Mouse (Mus musculus): Measurements from ENCODE around the gene Btbd3. TPM values are rescaled to one million over a fixed set of nuclear protein-coding genes. Genes with fewer than 3 reads are reported as not detected.

The Btbd3 gene
- polyA plus RNA-seq, 1 experiment from 2014 or later: 1.9 TPM

DNA sequence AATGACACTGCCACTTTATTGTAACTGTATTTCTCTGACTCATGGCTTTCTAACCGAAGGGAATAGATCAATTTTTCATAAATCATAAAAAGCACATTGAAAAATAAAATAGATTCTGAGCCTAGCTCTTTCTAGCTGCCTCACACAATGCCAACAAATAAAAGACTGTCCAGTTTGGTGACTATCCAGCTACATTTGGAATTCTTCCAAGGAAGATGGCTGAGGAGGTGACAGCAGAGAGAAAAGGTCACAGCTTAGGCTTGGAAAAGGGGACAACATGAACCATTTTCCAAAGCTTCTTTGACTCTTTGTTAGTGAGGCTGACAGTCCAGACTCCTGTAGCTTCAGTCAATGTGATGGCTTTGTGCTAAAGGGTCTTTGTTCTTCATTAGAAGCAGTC, 132.2 kb downstream of the Btbd3 start:
- Histone ChIP-seq H3K9me3 (replicated peaks; ENCODE audit: control insufficient read depth, low read length) (no peaks in the 10 kb centered on the region), H3K9ac (ENCODE audit: low read depth, low read length) (no peak overlapping the region), H3K36me3 (ENCODE audit: control insufficient read depth, insufficient read depth) (no peaks in the 10 kb centered on the region), H3K27me3 (ENCODE audit: control insufficient read depth, insufficient read depth, low read depth, low read length) (no peaks in the 10 kb centered on the region), H3K27ac (ENCODE audit: low read length) (no peak overlapping the region), H3K4me3 (ENCODE audit: low read depth, low read length) (no peak overlapping the region), H3K4me2 (ENCODE audit: low read depth, low read length) (no peak overlapping the region), H3K4me1 (ENCODE audit: control insufficient read depth, low read depth, low read length) (no peaks in the 10 kb centered on the region)
- WGBS (ENCODE audit: insufficient replicate concordance): 42% methylated on average over 1 of the region's 1 CpGs
- ATAC-seq (ENCODE audit: low read depth): no peak

DNA sequence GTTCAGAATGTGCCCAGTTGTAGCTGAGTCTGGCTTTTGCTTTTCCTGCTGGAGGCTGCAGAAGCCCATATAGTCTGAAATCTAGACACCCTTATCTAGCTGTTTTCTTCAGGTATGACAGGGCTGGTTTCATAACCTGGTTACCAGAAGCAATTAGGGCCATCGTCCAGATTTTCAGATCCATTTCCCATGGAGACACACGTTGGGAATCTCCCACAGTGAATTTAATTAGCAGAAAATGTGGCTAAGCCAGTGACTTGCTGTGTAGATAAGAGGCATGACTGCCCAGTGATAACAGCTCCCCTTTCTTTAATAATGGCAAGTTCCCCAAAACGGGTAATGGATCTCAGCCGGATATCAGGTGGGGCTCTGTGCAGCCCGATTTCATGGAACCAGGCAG, 146.7 kb downstream of the Btbd3 start:
- no peak overlapping the region for H3K9ac ChIP-seq (ENCODE audit: low read depth, low read length)
- no peak overlapping the region for H3K27ac ChIP-seq (ENCODE audit: low read length)
- H3K27me3 ChIP-seq (ENCODE audit: control insufficient read depth, insufficient read depth, low read depth, low read length): no peaks in the 10 kb centered on the region
- 58% methylated on average over 5 of the region's 5 CpGs for WGBS (ENCODE audit: insufficient replicate concordance)
- H3K9me3 ChIP-seq (replicated peaks; ENCODE audit: control insufficient read depth, low read length): no peaks in the 10 kb centered on the region
- no peak overlapping the region for H3K4me2 ChIP-seq (ENCODE audit: low read depth, low read length)
- ATAC-seq (ENCODE audit: low read depth): no peak
- no peaks in the 10 kb centered on the region for H3K4me1 ChIP-seq (ENCODE audit: control insufficient read depth, low read depth, low read length)
- H3K4me3 ChIP-seq (ENCODE audit: low read depth, low read length): no peak overlapping the region
- no peaks in the 10 kb centered on the region for H3K36me3 ChIP-seq (ENCODE audit: control insufficient read depth, insufficient read depth)

DNA sequence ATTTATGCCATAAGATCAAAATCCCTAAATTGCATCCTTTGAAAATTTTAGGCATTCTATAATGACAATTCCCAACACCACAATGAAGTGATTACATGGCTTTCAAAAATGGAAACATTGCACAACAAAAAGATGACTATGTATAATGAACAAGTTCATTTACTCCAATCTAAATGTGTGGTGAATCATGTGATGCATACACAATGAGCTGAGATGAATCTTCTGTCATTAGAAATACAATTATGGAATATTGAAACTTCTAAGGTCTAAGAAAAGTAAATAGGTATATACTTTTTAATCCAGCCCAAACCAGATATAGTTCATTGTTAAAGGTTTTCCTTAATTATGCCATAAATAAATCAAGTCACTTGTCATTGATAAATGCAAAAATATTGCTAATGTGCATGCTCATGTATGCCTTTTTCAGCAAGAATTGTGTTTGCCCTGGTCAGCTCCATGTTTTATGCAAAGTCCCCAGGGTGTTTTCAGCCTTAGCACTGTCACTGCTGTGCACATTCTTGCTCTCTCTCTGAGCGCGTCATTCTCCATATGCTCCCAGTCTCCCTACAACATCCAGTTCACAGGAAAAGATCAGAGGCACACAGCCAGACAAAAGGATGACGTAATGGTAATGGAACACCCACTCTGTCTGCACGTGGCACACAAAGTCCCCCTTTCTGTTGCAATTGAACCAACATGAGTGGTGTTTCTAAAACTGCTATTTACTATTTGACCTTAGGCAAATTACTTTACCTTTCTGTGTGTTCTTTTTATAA, 149.6 kb downstream of the Btbd3 start:
- Histone ChIP-seq H3K4me1 (ENCODE audit: control insufficient read depth, low read depth, low read length) (no peaks in the 10 kb centered on the region), H3K9me3 (replicated peaks; ENCODE audit: control insufficient read depth, low read length) (no peaks in the 10 kb centered on the region), H3K4me2 (ENCODE audit: low read depth, low read length) (no peak overlapping the region), H3K27me3 (ENCODE audit: control insufficient read depth, insufficient read depth, low read depth, low read length) (no peaks in the 10 kb centered on the region), H3K9ac (ENCODE audit: low read depth, low read length) (no peak overlapping the region), H3K4me3 (ENCODE audit: low read depth, low read length) (no peak overlapping the region), H3K27ac (ENCODE audit: low read length) (no peak overlapping the region), H3K36me3 (ENCODE audit: control insufficient read depth, insufficient read depth) (no peaks in the 10 kb centered on the region)
- 35% methylated on average over 4 of the region's 4 CpGs for WGBS (ENCODE audit: insufficient replicate concordance)
- ATAC-seq (ENCODE audit: low read depth): no peak

DNA sequence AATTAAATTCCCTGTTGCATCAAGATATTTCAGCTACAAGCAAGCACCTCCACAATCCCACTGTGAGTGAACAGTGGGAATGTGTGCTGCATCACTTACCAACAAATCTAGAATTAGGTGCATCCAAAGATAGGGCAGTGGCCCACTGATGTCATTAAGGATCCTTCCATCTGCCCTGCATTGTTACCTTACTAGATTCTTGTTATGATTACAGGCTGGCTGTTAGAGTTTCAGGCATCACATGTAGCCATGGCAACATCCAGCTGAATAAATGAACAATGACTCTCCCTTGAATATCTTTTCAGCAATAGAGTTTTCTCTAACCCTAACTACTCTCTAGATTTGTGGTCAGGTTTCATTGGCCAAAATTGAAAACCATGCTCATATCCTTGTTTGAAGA, 150.3 kb downstream of the Btbd3 start:
- ATAC-seq (ENCODE audit: low read depth): no peak
- no peaks in the 10 kb centered on the region for H3K4me1 ChIP-seq (ENCODE audit: control insufficient read depth, low read depth, low read length)

DNA sequence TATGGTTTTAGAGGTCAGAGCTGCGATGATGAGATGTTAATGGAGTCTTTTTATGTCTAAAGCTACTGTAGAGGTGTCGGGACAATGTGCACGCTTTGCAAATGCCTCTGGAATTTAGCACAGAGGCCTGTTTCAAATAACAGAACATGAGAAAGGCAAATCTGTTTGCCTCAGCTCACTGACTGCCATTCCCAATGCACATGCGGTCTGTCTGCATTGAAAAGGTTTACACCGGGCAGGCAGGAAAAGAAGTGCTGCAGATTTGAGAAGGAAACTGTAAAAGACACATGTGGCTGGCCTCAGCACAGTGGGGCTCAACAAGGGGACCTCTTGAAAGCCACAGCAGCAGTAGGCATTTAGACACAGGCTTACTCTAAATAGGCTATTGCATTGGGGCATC, 156.2 kb downstream of the Btbd3 start:
- Histone ChIP-seq H3K9ac (ENCODE audit: low read depth, low read length) (no peak overlapping the region), H3K36me3 (ENCODE audit: control insufficient read depth, insufficient read depth) (no peaks in the 10 kb centered on the region), H3K27ac (ENCODE audit: low read length) (no peak overlapping the region), H3K4me3 (ENCODE audit: low read depth, low read length) (no peak overlapping the region), H3K27me3 (ENCODE audit: control insufficient read depth, insufficient read depth, low read depth, low read length) (no peaks in the 10 kb centered on the region), H3K4me1 (ENCODE audit: control insufficient read depth, low read depth, low read length) (no peaks in the 10 kb centered on the region), H3K4me2 (ENCODE audit: low read depth, low read length) (no peak overlapping the region), H3K9me3 (replicated peaks; ENCODE audit: control insufficient read depth, low read length) (no peaks in the 10 kb centered on the region)
- WGBS (ENCODE audit: insufficient replicate concordance): 43% methylated on average over 5 of the region's 5 CpGs
- ATAC-seq (ENCODE audit: low read depth): no peak

More for the DNA sequence above, 150.3 kb downstream of the Btbd3 start:
- H3K36me3 ChIP-seq (ENCODE audit: control insufficient read depth, insufficient read depth): no peaks in the 10 kb centered on the region
- no peak overlapping the region for H3K27ac ChIP-seq (ENCODE audit: low read length)
- no peak overlapping the region for H3K4me2 ChIP-seq (ENCODE audit: low read depth, low read length)
- no peak overlapping the region for H3K4me3 ChIP-seq (ENCODE audit: low read depth, low read length)
- no peak overlapping the region for H3K9ac ChIP-seq (ENCODE audit: low read depth, low read length)
- H3K9me3 ChIP-seq (replicated peaks; ENCODE audit: control insufficient read depth, low read length): no peaks in the 10 kb centered on the region
- no peaks in the 10 kb centered on the region for H3K27me3 ChIP-seq (ENCODE audit: control insufficient read depth, insufficient read depth, low read depth, low read length)

DNA sequence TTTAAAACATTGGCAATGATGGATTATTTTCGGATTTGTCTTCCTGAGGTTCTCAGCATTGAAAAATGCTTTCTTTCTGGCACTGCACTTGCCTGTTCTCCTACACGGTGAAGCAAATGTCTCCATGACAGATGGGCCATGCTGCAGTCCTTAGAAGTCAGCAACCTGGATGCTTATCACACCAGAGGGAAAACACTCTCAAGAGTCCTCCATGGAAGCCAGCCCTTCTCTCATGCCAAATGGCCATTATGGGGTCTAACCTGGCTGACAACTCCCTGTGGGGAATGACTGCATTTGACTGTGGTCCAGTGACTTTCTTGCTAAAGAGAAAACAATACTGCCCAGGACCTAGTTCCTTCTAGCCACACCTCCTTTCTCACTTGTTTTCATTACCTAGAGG, 166.0 kb downstream of the Btbd3 start:
- no peak overlapping the region for H3K4me2 ChIP-seq (ENCODE audit: low read depth, low read length)
- no peaks in the 10 kb centered on the region for H3K9me3 ChIP-seq (replicated peaks; ENCODE audit: control insufficient read depth, low read length)
- no peaks in the 10 kb centered on the region for H3K4me1 ChIP-seq (ENCODE audit: control insufficient read depth, low read depth, low read length)
- no peak overlapping the region for H3K4me3 ChIP-seq (ENCODE audit: low read depth, low read length)
- H3K27ac ChIP-seq (ENCODE audit: low read length): no peak overlapping the region
- no peaks in the 10 kb centered on the region for H3K36me3 ChIP-seq (ENCODE audit: control insufficient read depth, insufficient read depth)
- 40% methylated on average over 2 of the region's 2 CpGs for WGBS (ENCODE audit: insufficient replicate concordance)
- ATAC-seq (ENCODE audit: low read depth): no peak
- H3K27me3 ChIP-seq (ENCODE audit: control insufficient read depth, insufficient read depth, low read depth, low read length): no peaks in the 10 kb centered on the region
- H3K9ac ChIP-seq (ENCODE audit: low read depth, low read length): no peak overlapping the region

DNA sequence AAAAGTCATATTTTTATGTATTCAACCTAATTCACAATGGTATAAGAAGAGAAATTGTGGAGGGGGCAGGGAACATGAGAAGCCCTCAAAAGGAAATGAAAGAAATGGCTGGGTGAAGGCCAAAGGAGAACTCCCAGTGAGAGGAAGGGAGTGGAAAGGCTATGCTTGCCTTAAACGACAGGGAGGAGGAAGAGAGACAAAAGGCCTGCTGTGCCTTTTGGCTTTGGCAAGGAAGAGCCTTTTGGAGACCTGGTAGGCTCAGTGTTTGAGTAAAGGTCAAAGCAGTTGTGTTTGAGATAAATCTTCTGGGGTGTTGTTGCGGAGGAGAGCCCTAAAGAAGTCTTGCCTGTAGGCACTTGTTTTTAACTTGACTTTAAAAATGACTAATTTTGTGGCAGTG, 175.6 kb downstream of the Btbd3 start:
- no peak for ATAC-seq (ENCODE audit: low read depth)
- Histone ChIP-seq H3K4me2 (ENCODE audit: low read depth, low read length) (no peak overlapping the region), H3K4me3 (ENCODE audit: low read depth, low read length) (no peak overlapping the region), H3K36me3 (ENCODE audit: control insufficient read depth, insufficient read depth) (no peaks in the 10 kb centered on the region), H3K4me1 (ENCODE audit: control insufficient read depth, low read depth, low read length) (no peaks in the 10 kb centered on the region), H3K9ac (ENCODE audit: low read depth, low read length) (no peak overlapping the region), H3K27me3 (ENCODE audit: control insufficient read depth, insufficient read depth, low read depth, low read length) (no peaks in the 10 kb centered on the region), H3K27ac (ENCODE audit: low read length) (no peak overlapping the region), H3K9me3 (replicated peaks; ENCODE audit: control insufficient read depth, low read length) (no peaks in the 10 kb centered on the region)
- 37% methylated on average over 2 of the region's 2 CpGs for WGBS (ENCODE audit: insufficient replicate concordance)

DNA sequence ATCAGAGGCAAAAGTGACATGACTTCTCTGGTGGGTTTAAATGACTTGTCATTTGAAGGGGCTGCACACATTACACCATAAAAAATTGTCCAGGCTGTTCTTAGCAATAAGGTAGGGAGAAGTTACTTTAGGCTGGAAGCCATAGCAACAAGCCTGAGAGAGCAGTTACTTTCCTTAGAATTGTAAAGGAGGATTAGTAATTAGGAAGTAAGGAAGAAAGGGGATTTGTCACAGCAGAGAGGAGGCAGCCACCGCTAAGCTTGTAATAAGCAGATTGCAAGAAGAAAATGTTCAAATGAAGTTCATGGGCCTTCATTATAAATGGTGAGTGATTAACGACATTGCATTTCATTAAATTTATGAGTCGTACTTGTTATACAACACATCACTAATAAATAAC, 190.1 kb downstream of the Btbd3 start:
- Histone ChIP-seq H3K9ac (ENCODE audit: low read depth, low read length) (no peak overlapping the region), H3K4me3 (ENCODE audit: low read depth, low read length) (no peak overlapping the region), H3K4me1 (ENCODE audit: control insufficient read depth, low read depth, low read length) (no peaks in the 10 kb centered on the region), H3K36me3 (ENCODE audit: control insufficient read depth, insufficient read depth) (no peaks in the 10 kb centered on the region), H3K27me3 (ENCODE audit: control insufficient read depth, insufficient read depth, low read depth, low read length) (no peaks in the 10 kb centered on the region), H3K9me3 (replicated peaks; ENCODE audit: control insufficient read depth, low read length) (no peaks in the 10 kb centered on the region), H3K27ac (ENCODE audit: low read length) (no peak overlapping the region), H3K4me2 (ENCODE audit: low read depth, low read length) (no peak overlapping the region)
- WGBS (ENCODE audit: insufficient replicate concordance): 58% methylated on average over 3 of the region's 3 CpGs
- no peak for ATAC-seq (ENCODE audit: low read depth)

DNA sequence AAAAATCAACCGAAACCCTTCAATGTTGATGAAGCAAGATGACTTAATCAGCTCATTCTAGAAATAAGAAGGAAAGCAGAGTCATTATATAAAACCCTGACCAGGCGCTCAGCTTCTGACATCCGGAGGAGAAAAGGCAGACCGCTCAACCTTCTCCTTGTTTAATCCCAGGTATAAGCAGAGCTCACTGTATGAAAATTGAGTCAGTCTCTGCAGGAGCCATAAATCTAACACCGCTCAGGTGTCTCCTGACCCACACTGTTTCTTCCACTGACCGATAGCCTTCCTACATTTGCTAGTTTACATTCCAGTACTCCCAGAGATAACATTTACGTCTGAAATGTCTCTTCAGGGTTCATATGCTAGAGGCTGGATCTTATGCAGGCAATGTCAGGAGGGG, 190.6 kb downstream of the Btbd3 start:
- no peak overlapping the region for H3K27ac ChIP-seq (ENCODE audit: low read length)
- H3K9me3 ChIP-seq (replicated peaks; ENCODE audit: control insufficient read depth, low read length): no peaks in the 10 kb centered on the region
- H3K4me2 ChIP-seq (ENCODE audit: low read depth, low read length): no peak overlapping the region
- no peaks in the 10 kb centered on the region for H3K36me3 ChIP-seq (ENCODE audit: control insufficient read depth, insufficient read depth)
- H3K4me3 ChIP-seq (ENCODE audit: low read depth, low read length): no peak overlapping the region
- no peaks in the 10 kb centered on the region for H3K4me1 ChIP-seq (ENCODE audit: control insufficient read depth, low read depth, low read length)
- 69% methylated on average over 7 of the region's 7 CpGs for WGBS (ENCODE audit: insufficient replicate concordance)
- ATAC-seq (ENCODE audit: low read depth): no peak
- H3K27me3 ChIP-seq (ENCODE audit: control insufficient read depth, insufficient read depth, low read depth, low read length): no peaks in the 10 kb centered on the region
- no peak overlapping the region for H3K9ac ChIP-seq (ENCODE audit: low read depth, low read length)
